Mouse (Mus musculus) heart, adult 11 months (tissue): ENCODE results near the gene 1600015I10Rik.
"Not testable (repeated sequence)": the region's sequence is repeated elsewhere in the genome, so short reads cannot be mapped to it uniquely, and the experiment has no call there.

Source experiments
- DNase-seq: peaks from one replicate; pipeline ENCODE4 v3.0.0; 2022

1600015I10Rik gene

DNA sequence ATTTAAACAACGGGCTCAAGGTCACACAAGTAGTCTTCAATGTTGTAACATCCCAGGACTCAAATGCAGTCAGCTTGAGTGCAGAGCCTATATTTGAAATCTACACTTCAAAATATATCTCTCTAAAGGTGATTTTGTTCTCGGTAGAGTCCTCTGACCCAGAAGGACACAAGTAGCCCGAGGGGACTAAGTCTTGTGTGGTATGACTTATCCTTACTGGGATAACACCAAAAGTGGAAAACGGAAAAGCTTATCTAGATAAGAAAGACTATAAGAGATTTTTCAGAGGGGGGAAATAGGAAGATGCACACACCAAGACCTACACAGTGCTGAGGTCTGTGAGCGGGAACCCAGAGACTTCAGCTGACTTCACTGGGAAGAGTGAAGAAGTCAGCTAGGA, at the start of gene 1600015I10Rik:
Gene 1600015I10Rik (plus strand): TSS at position 301 of the 400 bp plus-strand sequence.
- no peak for DNase-seq

DNA sequence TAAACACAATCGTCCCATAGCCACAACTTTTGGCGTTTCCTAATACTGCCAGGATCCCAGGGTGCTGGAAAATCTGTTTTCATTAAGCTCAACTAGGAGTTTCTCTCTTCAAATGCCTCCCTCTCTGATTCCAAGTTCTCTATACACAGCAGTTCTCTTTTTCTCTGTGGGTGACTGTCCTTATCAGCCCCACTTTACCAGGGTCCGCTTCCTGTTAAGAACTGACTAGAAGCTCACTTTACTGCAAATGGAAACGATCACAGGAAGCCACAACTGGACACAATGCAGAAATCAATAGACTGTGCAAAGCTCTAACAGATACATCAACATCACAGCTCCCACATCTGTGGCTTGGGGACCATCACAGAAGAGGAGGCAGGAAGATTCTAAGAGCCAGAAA, 35.5 kb upstream of the 1600015I10Rik start:
- DNase-seq = peak; percentile 46

DNA sequence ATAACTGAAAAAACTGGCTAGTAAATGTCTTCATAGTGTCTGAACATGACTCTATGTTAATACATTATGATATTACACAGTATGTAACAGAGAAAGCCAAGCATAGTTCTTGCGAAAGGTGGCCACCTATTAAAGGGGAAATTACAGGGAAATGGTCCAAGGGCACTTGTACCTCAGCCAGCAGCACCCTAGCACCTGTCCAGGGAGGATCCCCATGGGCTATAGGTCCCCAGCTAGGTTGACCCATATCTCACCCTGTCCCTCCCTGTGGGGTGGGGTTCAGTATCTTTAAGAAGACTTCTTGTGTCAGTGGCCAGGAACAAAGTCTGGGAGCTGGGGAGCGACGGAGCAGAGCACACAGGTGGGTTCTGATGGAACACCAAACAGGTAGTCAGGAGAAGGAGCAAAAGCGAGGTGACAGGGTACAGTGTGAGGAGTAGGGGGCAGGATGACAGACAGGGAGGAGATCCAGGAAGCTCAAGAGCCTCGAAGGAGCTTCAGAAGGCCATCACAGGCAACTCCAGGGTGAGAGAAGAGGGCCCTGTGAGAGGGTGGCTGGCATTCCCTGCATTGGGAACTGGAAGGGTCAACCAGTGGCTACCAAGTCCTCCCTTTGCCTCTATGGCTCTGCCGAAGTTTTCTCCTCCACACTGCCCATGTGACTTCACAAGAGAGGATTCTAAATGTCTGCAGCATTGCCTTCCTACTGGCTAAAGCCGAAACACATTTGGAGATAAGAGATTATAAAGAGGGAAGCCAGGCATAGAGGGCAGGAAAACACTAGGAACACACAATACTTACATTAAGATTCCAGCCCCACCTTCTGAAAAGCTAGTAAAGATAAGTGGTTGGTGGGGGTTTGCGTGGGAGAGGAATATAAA, 34.5 kb upstream of the 1600015I10Rik start:
- peak; percentile 61 for DNase-seq

DNA sequence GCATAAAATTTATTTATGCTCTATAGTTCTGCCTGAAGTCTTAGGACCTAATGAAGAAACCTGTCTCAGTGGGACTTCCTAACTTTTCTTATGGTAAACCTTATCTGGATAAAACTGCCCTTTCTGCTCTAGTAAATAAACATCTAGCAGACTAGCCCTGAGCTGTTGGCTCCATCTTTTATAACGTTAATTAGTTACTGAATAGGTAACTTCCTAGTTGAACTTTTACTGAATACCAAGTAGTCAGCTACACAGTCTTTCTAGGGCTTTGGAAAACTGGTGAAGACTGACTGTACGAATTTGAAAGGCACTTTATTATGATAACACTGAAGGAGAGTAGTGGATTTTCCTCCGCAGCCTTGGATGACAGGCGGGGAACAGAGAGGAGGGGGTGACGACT, 33.8 kb upstream of the 1600015I10Rik start:
- DNase-seq = no peak

DNA sequence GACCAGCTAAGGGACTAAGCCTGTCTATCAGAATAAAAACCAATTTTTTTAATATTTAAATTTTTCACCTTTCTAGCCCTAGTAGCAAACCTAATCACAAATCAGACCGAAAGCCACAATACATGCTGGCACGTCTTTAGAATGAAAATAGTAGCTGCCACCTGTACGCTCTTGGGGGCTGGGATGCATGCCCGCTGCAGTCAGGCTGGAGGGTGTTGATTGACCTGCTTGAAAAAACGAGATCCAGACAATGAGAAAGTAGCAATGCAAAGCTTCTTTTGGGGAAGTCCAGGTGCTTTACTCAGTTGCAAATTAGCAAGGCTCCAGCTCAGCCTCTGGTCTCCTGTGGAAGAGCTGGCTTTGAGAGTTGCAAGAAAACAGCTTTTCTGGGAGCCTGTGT, 32.7 kb upstream of the 1600015I10Rik start:
- peak; percentile 58 for DNase-seq

DNA sequence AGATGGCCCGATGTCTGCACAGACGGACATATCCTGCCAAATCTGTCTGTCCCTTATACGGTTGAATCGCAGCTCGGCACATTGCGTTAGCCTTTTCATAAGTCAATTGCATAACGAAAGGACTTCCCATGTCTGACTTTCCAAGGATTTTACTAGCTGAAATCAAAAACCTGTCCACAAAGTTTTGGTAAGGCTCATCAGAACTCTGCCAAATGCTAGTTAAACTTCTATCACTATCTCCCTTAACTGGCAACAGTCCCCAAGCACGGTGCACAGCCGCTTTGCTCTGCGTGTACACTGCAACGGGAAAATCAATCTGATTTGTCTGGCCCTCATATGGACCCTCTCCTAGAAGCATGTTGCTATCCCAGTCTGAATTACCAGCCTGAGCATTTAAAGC, 28.4 kb upstream of the 1600015I10Rik start:
- DNase-seq = not testable (repeated sequence)

DNA sequence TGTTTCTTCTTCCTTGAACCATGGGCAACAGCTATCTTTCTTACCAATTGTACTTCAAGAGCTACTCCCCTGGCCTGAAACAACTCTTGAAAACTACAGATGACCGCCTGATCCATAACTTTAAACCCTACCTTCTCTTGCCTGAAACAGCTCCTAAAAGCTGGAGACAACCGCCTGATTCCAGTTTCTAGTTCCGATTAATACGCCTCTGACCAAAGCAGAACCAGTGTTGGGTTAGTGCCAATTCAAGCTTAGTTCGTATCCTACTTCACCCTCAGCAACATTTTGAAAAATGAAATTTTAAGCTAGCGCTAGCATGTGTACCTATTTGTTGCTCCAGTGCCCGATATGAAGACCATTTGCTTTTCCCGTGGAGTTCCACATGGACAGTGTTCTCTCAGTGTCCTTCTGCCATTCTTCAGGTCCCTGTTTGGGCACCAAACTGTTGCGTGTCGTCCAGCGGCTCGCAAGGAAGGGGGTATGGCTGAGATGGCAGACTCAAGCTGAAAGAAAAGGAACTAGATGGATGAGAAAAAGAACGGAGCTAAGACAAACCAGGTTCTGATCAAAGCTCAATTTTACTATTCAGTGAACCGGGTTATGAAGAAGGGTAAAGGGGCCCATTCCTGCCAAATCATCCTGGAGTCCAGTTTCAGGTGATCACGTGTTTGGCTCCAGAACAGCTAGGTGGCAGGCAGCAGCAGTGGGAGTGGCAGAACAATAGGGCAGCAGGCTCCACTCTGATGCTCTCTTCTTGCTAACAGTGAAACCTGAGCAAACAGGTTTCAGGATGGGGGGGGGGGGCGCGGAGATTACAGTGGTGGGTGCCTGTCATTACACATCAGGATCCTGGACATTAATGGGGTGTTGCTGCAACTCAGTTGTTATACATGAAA, 26.9 kb upstream of the 1600015I10Rik start:
- DNase-seq = peak; percentile 74

DNA sequence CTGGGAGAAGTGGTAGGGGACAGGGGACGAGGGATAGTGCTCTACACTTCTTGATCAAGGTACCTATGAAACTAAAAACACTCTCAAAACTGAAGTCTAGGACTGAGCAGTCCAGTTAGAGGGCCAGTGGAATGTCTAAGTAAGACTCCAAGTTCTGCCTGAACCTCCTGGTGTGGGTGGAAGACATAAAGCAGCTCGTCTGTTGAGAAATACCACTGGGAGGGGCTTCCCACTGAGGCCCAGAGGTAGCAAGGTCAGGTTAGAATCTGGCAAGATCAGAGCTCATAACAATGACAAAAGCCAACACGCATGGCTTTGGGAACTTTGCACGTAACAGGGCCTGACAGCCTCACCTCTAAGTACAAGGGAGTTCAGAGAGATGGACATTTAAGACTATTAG, 26.3 kb upstream of the 1600015I10Rik start:
- peak; percentile 39 for DNase-seq

DNA sequence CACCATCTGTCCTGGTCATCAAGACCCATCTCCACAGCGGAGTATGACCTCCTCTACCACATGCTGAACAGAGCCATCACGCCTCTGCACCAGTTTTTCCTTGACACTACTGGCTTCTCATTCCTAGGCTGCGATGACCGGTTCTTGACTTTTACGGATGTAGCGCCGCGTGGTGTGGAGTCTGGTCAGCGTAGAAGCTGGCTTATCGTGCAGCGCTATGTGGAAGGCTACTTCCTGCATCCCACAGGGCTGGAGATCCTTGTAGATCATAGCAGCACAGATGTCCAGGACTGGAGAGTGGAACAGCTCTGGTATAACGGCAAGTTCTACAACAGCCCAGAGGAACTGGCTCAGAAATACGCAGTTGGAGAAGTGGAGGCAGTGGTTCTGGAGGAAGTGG, 24.1 kb upstream of the 1600015I10Rik start:
- DNase-seq = peak; percentile 85

DNA sequence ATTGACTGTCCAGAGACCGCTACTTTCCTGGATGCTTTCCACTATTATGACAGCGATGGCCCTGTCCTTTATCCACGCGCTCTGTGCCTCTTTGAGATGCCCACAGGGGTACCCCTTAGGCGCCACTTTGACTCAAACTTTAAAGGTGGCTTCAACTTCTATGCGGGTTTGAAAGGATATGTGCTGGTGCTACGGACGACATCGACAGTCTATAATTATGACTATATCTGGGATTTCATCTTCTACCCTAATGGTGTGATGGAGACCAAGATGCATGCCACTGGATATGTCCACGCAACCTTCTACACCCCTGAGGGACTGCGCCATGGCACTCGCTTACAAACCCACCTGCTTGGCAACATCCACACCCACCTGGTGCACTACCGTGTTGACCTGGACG, 23.3 kb upstream of the 1600015I10Rik start:
- DNase-seq = peak; percentile 68

DNA sequence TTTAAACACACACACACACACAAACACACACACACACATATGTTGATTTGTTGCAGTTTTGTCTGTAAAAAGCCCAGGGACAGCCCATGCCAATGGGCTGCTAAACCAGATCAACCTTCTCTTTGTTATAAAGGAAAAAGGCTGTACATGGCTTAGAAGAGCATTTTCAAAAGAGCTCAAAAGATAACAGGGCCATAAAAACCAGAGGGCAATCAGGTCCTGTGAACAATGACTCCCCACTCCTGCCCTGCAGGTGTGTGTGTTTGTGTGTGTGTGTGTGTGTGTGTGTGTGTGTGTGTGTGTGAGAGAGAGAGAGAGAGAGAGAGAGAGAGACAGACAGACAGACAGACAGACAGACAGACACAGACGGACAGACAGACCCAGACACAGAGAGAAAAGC, 20.5 kb upstream of the 1600015I10Rik start:
- no peak for DNase-seq

DNA sequence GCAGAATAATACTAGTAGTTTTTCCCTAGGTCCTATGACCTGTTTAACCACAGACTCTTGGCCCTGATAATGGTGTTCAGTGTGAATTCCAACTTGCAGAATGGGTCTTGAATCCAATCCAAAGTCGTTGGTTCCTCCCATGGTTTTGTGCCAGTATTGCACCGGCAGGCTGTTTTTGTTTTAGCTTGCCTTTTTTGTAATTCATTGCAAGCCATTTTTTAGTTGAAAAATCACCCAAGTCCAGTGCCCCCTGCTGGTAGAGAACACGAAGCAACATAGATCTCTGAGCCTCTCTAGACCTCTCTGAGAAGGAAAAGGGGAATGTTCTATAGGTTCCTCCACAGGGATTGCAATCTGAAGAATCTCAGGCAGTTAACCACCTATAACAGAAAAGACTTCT, 17.7 kb upstream of the 1600015I10Rik start:
- no peak for DNase-seq

DNA sequence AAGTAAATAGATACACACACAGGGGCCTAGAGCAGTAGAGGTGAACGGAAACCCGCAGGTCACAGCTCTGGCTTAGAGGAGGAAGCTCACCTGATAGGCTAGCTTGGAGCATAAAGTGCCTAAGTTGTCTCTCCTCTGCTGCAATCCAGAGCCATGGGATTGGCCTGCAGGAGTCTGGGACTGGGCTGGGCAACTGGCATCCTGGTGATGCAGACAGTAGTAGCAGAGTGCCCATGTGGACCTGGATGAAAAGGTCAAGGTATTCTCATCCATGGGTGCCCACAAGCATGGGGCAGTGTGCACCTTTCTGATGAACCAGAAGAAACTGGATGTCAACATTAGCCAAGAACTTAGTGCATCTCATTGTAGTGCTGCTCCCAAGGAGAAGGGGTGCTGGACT, 16.1 kb upstream of the 1600015I10Rik start:
- DNase-seq = no peak

DNA sequence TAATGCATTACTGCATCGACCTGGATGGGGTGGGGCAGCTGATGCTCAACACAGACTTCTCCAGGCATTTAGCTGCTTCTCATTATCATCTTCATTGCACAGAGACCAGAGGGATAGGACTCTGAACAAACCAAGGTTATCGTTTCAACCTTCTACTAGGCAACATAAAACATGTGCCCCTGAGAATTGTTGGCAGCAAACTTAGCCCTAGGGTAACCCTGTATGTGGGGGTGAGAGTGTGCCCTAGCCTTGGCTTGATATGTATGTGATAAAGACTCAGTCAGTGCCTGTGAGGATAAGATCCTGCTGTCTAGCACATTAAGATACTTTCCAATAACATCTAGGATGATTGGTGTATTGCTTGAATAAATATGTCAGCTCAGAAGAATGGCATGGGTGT, 19.9 kb downstream of the 1600015I10Rik start:
- peak; percentile 52 for DNase-seq

DNA sequence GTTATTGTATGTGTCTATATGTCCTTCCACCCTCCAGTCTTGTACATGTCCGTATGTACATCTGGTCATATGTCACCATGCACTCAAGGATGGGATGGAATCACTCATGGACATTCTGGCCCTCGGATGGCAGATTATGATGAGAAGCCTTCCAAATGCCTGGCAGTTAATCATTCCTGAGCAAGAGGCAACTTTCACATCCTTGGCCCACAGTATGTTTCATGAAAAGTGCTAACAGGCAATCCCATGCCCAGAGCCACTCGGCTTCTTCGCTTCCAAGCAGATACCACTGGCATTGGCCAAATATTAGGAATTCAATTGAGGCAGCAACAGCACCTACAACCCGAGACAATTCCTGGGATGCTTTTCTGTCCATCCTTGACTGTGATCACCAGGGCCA, 21.0 kb downstream of the 1600015I10Rik start:
- peak; percentile 55 for DNase-seq

DNA sequence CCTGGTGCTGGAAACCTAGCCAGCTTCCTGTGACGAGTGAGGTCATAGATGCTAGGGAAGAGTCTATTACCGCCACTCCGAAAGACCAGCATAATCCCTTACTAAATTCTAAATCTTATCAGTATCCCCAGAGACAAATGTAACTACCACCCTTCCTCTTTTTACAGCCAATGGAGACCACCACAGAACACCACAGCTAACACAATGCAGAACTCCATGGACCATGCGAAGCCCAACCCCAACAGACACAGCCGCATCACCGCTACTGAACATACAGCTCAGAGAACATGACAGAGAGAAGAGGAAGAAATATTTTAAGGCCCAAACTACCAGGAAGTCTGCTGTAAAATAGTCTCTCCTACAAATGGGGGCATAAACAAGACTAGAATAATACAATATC, 21.9 kb downstream of the 1600015I10Rik start:
- DNase-seq = peak; percentile 61

DNA sequence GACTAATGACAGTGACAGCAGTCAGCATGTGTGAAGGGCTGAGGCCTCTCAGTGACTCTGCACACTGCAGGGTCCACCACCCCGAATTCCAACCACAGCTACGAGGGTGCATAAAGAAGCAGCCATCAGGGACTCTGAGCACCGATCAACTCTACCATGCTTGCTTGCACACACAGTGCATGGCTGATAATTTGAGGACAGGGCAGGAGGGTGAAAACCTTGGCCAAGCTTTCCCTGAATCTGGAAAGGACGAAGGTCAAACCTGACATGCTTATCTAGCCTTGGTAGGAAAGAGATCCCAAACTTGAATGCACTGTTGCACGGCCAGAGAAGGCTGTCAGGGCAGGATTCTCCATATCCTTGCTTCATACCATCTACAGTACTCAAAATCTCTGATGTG, 23.5 kb downstream of the 1600015I10Rik start:
- peak; percentile 74 for DNase-seq

DNA sequence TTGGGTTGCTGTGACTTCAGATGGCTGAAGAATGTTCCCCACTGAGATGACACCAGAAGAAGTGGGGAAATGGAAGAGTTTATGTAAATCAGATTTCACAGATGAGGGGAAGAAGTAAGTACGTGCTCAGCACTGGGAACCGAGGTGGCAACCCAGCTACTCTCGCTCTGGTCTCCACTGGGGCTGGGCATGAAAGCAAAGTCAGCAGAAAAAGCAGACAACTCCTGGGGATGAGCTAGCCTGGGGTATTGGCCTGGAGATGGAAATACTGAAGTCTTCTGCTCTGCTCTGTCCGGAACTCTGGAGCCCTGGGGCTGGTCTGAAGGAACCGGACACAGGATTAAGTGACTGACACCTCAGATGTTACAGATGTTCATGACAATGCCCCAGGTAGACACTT, 24.5 kb downstream of the 1600015I10Rik start:
- peak; percentile 66 for DNase-seq

DNA sequence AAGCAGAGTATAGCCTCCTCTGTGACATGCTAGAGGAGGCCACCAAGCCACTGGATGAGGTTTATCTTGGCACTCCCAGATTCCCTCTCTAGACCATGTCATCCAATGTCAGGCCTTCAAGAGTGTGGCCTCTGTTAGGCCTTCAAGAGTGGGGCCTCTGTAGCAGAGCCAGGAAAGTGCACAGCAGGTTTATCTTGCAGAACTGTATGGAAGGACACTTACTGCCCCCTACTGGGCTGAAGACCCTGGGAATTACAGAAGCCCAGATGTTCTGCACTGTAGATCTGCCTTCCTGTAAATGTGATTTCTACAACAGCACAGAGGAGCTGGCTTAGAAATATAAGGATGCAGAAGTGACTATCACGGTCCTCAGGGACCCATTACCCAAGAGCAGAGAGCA, 25.3 kb downstream of the 1600015I10Rik start:
- DNase-seq = peak; percentile 85

DNA sequence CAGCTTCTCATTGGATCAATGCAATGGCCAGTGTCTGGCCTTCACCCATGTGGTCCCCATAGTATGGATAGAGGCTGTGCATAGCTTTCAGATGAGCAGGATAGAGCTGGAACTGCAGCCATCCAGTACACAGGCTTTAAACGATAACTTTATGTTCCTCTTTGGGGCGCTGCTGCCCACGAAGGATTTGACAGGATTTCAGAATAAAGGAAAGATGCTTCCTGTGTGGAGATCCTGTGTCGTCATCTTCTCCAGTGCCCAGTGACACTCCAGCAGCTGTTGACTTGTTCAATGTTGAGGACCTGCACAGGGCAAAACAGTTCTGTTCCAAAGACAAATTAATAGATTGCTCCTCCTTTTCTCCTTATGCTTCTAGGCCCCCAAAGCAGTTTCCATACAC, 27.1 kb downstream of the 1600015I10Rik start:
- no peak for DNase-seq

DNA sequence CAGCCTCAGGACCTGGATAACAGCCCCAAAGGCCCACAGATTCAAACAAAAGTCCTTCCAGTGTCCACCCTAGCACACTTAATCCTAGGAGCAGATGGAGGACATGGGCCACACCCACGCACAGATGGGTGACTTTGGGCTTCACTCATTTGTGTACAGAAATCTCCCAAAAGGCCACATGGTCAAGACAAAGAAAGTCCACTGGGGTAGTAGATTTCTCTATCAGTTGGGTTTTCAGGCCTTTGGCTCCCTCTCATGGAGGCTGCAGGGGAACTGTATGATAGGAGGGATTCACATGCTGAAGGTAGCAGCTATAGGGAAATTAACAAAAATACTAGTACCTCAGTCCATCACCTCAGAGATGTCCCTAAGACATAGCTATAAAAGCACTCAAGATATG, 28.4 kb downstream of the 1600015I10Rik start:
- DNase-seq = peak; percentile 46

DNA sequence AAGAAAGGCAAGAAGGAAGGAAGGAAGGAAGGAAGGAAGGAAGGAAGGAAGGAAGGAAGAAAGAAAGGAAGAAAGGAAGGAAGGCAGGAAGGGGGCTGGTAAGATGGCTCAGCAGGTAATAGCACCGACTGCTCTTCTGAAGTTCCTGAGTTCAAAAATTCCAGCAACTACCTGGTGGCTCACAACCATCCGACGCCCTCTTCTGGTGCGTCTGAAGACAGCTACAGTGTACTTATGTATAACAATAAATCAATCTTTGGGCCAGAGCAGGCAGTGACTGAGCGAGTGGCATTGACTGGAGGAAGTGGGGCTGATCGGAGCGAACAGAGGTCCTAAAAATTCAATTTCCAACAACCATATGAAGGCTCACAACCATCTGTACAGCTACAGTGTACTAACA, 29.5 kb downstream of the 1600015I10Rik start:
- DNase-seq = peak; percentile 79

DNA sequence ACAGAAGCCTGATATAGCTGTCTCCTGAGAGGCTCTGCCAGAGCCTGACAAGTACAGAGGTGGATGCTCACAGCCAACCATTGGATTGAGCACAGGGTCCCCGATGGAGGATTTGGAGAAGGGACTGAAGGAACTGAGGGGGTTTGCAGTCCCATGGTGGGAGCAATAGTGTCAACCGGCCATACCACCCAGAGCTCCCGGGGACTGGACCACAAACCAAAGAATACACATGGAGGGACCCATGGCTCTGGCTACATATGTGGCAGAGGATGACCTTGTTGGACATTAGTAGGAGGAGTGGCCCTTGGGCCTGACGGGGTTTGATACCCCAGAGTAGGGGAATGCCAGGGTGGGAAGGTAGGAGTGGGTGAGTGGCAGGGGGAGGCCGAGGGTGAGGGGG, 37.0 kb downstream of the 1600015I10Rik start:
- peak; percentile 70 for DNase-seq

DNA sequence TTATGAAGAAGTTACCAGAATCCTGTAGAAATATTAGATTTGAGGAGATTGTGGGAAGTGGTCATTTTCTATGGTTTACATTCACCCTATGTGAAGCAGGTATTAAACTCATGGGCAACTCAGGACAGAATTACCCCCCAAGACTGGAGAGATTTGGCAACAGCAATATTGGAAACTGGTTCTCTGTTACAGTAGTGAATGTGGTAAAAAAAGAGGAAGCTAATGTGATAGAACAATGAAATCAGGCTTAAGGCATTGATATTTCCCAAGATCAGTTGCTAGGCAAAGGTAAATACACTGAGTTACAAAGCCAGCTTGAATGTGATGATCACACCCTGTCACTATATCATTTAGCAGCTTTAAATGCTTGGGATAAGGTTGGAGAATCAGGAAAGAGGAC, 38.2 kb downstream of the 1600015I10Rik start:
- no peak for DNase-seq
